Mouse (Mus musculus) C2C12 (cell line): ENCODE measurements around the gene Elovl6.

Experiments
- CEBPB ChIP-seq: IDR thresholded peaks from one replicate; pipeline ENCODE4 v1.6.1; 2011; ENCODE audit warnings: low read depth, mild to moderate bottlenecking, control low read depth, moderate library complexity
- CTCF ChIP-seq: IDR thresholded peaks from one replicate; pipeline ENCODE4 v1.5.1; 2011; ENCODE audit not compliant: control insufficient read depth, insufficient read depth, insufficient read length
- FOSL1 ChIP-seq: IDR thresholded peaks from one replicate; pipeline ENCODE4 v1.8.0; 2011; ENCODE audit warnings: mild to moderate bottlenecking, low read length; ENCODE audit not compliant: poor library complexity, insufficient read depth, severe bottlenecking
- MAX ChIP-seq: IDR thresholded peaks from one replicate; pipeline ENCODE4 v1.6.1; 2011; ENCODE audit warnings: mild to moderate bottlenecking, control low read depth
- MYOD1 ChIP-seq: IDR thresholded peaks from one replicate; pipeline ENCODE4 v1.6.1; 2011; ENCODE audit warnings: low read depth; ENCODE audit not compliant: control insufficient read depth, insufficient read length
- MYOG ChIP-seq: IDR thresholded peaks from one replicate; pipeline ENCODE4 v1.6.1; 2011; ENCODE audit not compliant: control insufficient read depth, insufficient read length; ENCODE audit errors: extremely low read depth
- USF1 ChIP-seq: IDR thresholded peaks from one replicate; pipeline ENCODE4 v1.6.1; 2011; ENCODE audit warnings: low read depth, mild to moderate bottlenecking, control low read depth, moderate library complexity

- TF ChIP-seq CTCF (no peak), MAX (no peak), MYOG (no peak), USF1 (no peak), MYOD1 (no peak), CEBPB (no peak), FOSL1 (no peak)
These were observed 60.8 kb downstream of the Elovl6 start for GRCm38 (mm10) chr3:129593001-129593400.
